Mouse (Mus musculus) ES-Bruce4 (cell line): ENCODE data around the gene Nsun7. TPM values are rescaled to one million over a fixed set of nuclear protein-coding genes. Genes with fewer than 3 reads are reported as not detected.

ENCODE experiments used
- H3K27ac ChIP-seq: 2 replicates; pipeline ENCODE4 v1.5.1; 2012; ENCODE audit warnings: low read length, inconsistent platforms; ENCODE audit not compliant: insufficient read depth
- H3K27me3 ChIP-seq: 2 replicates; pipeline ENCODE4 v1.6.1; 2012; ENCODE audit warnings: mild to moderate bottlenecking, low read length, inconsistent platforms; ENCODE audit not compliant: control insufficient read depth, poor library complexity, insufficient read depth, severe bottlenecking
- H3K36me3 ChIP-seq: 2 replicates; pipeline ENCODE4 v1.6.1; 2012; ENCODE audit warnings: inconsistent platforms, mild to moderate bottlenecking, low read length, moderate library complexity; ENCODE audit not compliant: control insufficient read depth, poor library complexity, insufficient read depth, severe bottlenecking
- H3K4me1 ChIP-seq: one replicate; pipeline ENCODE4 v1.8.1; 2011; ENCODE audit warnings: low read length; ENCODE audit not compliant: control insufficient read depth, insufficient read depth
- H3K4me3 ChIP-seq: 2 replicates; pipeline ENCODE4 v1.5.1; 2011; ENCODE audit warnings: low read depth, mild to moderate bottlenecking, low read length
- H3K9ac ChIP-seq: 2 replicates; pipeline ENCODE4 v1.6.1; 2012; ENCODE audit warnings: low read depth, mild to moderate bottlenecking, inconsistent platforms; ENCODE audit not compliant: poor library complexity, severe bottlenecking
- H3K9me3 ChIP-seq: replicated peaks from 2 replicates; pipeline ENCODE4 v1.6.1; 2012; ENCODE audit warnings: mild to moderate bottlenecking, low read length, inconsistent platforms; ENCODE audit not compliant: control insufficient read depth, poor library complexity, insufficient read depth, severe bottlenecking
- CTCF ChIP-seq: IDR thresholded peaks from one replicate; pipeline ENCODE4 v1.8.1; 2011; ENCODE audit warnings: low read depth, low read length
- EP300 ChIP-seq: IDR thresholded peaks from 2 replicates; pipeline ENCODE4 v1.6.1; 2011; ENCODE audit warnings: low read depth, low read length; ENCODE audit not compliant: insufficient read depth
- POLR2A ChIP-seq: IDR thresholded peaks from one replicate; pipeline ENCODE4 v1.8.1; 2011; ENCODE audit warnings: low read length; ENCODE audit not compliant: insufficient read depth
- polyA plus RNA-seq: library from polyadenylated mRNA; stranded (reverse); fragments of >200 nt; gene quantifications from 2 replicates; pipeline ENCODE4 v1.2.4, GENCODE M21; 2011; ENCODE audit warnings: low read depth; ENCODE audit not compliant: missing spikeins, insufficient read depth, insufficient read length

Gene Nsun7
- polyA plus RNA-seq, 1 experiment, result 0.94 TPM

GRCm38 (mm10) chr5:66294952-66295351, 35.3 kb downstream of the Nsun7 start:
- no peaks in the 10 kb centered on the region for H3K27me3 ChIP-seq
- no peaks in the 10 kb centered on the region for H3K9me3 ChIP-seq
- no peak overlapping the region for H3K9ac ChIP-seq
- no peaks in the 10 kb centered on the region; the same call in 1 of the 2 replicates for H3K36me3 ChIP-seq
- no peaks in the 10 kb centered on the region for H3K4me1 ChIP-seq
- H3K4me3 ChIP-seq, result no peak overlapping the region
- TF ChIP-seq POLR2A, result no peak
- H3K27ac ChIP-seq, result no peak overlapping the region

- H3K27me3 ChIP-seq, result no peaks in the 10 kb centered on the region
These were observed 36.4 kb downstream of the Nsun7 start for GRCm38 (mm10) chr5:66296116-66296515.

DNA sequence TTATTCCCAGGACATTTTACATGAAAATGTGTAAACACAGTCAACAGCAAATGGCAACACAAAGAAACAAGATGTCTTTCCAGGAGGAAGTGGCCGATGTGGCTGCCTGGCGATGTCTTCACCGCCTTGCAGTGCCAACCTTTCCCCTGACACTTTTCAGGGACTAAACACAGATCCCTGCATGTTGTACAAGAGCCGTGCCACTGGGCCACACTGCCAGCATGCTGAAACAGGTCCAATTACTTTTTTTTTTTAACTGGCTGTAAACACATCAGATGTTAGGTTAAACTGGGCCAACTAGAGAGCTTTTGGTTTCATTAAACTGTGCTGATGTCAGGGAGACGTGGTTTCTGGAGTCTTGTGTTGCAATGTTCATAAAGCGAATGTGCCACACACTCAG, 39.2 kb downstream of the Nsun7 start:
- Histone ChIP-seq H3K9ac (no peak overlapping the region), H3K36me3 (peaks cover 3% of the 10 kb centered on the region; the same call in 1 of the 2 replicates), H3K9me3 (peaks cover 12% of the 10 kb centered on the region), H3K4me1 (no peaks in the 10 kb centered on the region), H3K27me3 (no peaks in the 10 kb centered on the region), H3K27ac (no peak overlapping the region), H3K4me3 (no peak overlapping the region)
- TF ChIP-seq EP300 (no peak), CTCF (no peak), POLR2A (no peak)

More at GRCm38 (mm10) chr5:66296116-66296515, 36.4 kb downstream of the Nsun7 start:
- Histone ChIP-seq H3K36me3 (no peaks in the 10 kb centered on the region; the same call in 1 of the 2 replicates), H3K4me1 (no peaks in the 10 kb centered on the region), H3K4me3 (no peak overlapping the region), H3K9ac (no peak overlapping the region), H3K27ac (no peak overlapping the region), H3K9me3 (no peaks in the 10 kb centered on the region)
- TF ChIP-seq EP300 (no peak), CTCF (no peak), POLR2A (no peak)

GRCm38 (mm10) chr5:66300576-66300975, 40.9 kb downstream of the Nsun7 start:
- Histone ChIP-seq H3K4me1 (no peaks in the 10 kb centered on the region), H3K9me3 (peaks cover 12% of the 10 kb centered on the region), H3K4me3 (no peak overlapping the region), H3K27ac (no peak overlapping the region), H3K9ac (no peak overlapping the region), H3K27me3 (no peaks in the 10 kb centered on the region), H3K36me3 (peaks cover 3% of the 10 kb centered on the region; the same call in 1 of the 2 replicates)
- no peak for TF ChIP-seq EP300
- no peak for TF ChIP-seq CTCF
- TF ChIP-seq POLR2A, result no peak

DNA sequence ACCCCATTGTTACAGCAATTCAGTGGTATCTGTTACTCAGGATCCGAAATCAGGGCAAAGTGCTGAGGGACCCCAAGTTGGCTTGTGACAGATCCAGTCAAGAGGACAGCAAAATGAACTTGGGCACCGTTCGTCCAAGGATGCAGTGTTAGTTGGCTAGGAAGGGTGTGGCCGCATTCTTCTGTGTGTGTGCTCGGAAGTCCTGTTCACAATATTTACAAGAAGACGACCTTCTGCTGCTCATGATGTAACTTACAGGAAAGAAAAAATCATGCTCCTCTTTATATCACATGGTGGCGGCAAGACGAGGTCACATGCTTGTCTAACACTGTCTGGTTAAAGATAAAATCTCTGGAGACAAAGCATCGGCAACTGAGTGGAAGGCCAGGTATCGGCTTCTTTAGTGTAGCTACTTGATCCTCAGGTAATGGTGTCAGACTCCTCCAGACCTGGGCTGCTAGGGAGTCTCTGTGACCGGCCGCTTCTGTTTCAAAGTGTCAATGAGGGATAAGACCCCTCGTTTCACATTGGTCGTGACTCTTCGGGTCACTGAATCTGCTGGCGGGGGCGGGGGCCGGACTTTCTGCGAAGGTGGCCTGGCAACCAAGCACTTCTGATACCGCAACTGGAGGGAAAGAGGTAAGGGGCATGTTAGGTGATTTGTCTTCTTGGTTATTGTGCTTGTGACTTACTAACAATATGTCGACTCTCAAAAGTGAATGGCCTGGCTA, 42.6 kb downstream of the Nsun7 start:
- H3K27me3 ChIP-seq, result no peaks in the 10 kb centered on the region
- no peak overlapping the region for H3K4me3 ChIP-seq
- TF ChIP-seq EP300, result no peak
- no peak for TF ChIP-seq POLR2A
- TF ChIP-seq CTCF, result no peak
- H3K27ac ChIP-seq, result no peak overlapping the region
- H3K9me3 ChIP-seq, result peaks cover 12% of the 10 kb centered on the region
- peaks cover 3% of the 10 kb centered on the region; the same call in 1 of the 2 replicates for H3K36me3 ChIP-seq
- H3K4me1 ChIP-seq, result no peaks in the 10 kb centered on the region
- no peak overlapping the region for H3K9ac ChIP-seq

- Histone ChIP-seq H3K4me3 (no peak overlapping the region), H3K27me3 (no peaks in the 10 kb centered on the region), H3K36me3 (peaks cover 3% of the 10 kb centered on the region; the same call in 1 of the 2 replicates), H3K27ac (no peak overlapping the region), H3K4me1 (no peaks in the 10 kb centered on the region), H3K9ac (no peak overlapping the region), H3K9me3 (peaks cover 12% of the 10 kb centered on the region)
- no peak for TF ChIP-seq CTCF
- no peak for TF ChIP-seq EP300
- TF ChIP-seq POLR2A, result no peak
These were observed 43.2 kb downstream of the Nsun7 start for GRCm38 (mm10) chr5:66302873-66303272.
